Mouse (Mus musculus): ENCODE data around the gene Scgb1c1.

- TF ChIP-seq POLR2A (IDR thresholded peaks at IDR 0.05; ENCODE audit: insufficient read depth, low read depth, low read length) (no peak), CTCF (IDR thresholded peaks at IDR 0.05) (no peak)
Measured at GRCm38 (mm10) chr7:140810496-140810895, 34.9 kb upstream of the Scgb1c1 start.

Measured in heart, adult 2 months (tissue).